Mouse (Mus musculus) olfactory bulb, adult 2 months (tissue): ENCODE data around the gene Crybg1.

Source experiments
- CTCF ChIP-seq: fragments of 200-500 bp; IDR thresholded peaks from 2 replicates; pipeline ENCODE4 v1.5.1; 2012; ENCODE audit warnings: low read depth, mild to moderate bottlenecking, low read length, moderate library complexity; ENCODE audit not compliant: insufficient read depth
- POLR2A ChIP-seq: fragments of 200-500 bp; IDR thresholded peaks from 2 replicates; pipeline ENCODE4 v1.6.1; 2012; ENCODE audit warnings: mild to moderate bottlenecking, low read depth, low read length, moderate library complexity; ENCODE audit not compliant: insufficient read depth

- TF ChIP-seq CTCF, result no peak
- no peak for TF ChIP-seq POLR2A
These were observed 24.2 kb downstream of the Crybg1 start for GRCm38 (mm10) chr10:44124400-44124933.
